In genomic region chr5:30071677-30072076, GRCm38 (mm10) we compare ENCODE assay signal across 10 mouse cellular contexts. TPM values are rescaled to one million over a fixed set of nuclear protein-coding genes. Genes with fewer than 3 reads are reported as not detected.
DNase-seq lines count a peak whose midpoint lies in the region; ATAC-seq and TF ChIP-seq lines count a peak whose summit lies in the region.
"Had no signal": no experiment of that assay in that cellular context is flagged by ENCODE, and none has a peak within 500 bp of the region (broad histone marks: within the 10 kb centered on the region; RNA-seq: fewer than 3 reads in every experiment).

No protein-coding gene starts in this region.

- H3K4me3 ChIP-seq in hindbrain, embryonic 12.5 days = no peak overlapping the region
- H3K4me3 ChIP-seq in hindbrain, embryonic 14.5 days (replicated peaks; ENCODE audit: low read length) = no peak overlapping the region
- H3K4me3 ChIP-seq in G1E (ENCODE audit: low read depth, low read length) = peak overlapping the region; percentile 98
- peak overlapping the region; percentile 89 for H3K4me3 ChIP-seq in forebrain, embryonic 13.5 days
- peak overlapping the region; percentile 91 for H3K4me3 ChIP-seq in liver, embryonic 16.5 days (ENCODE audit: low read depth, low read length)

- no peak overlapping the region for H3K27ac ChIP-seq in hindbrain, embryonic 12.5 days
- no peak overlapping the region for H3K27ac ChIP-seq in hindbrain, embryonic 14.5 days
- no peak overlapping the region for H3K27ac ChIP-seq in forebrain, embryonic 13.5 days
- no peak overlapping the region for H3K27ac ChIP-seq in liver, embryonic 16.5 days (ENCODE audit: low read length)

- WGBS in hindbrain, embryonic 12.5 days = 76% methylated on average over 6 of the region's 6 CpGs
- 84% methylated on average over 6 of the region's 6 CpGs for WGBS in hindbrain, embryonic 14.5 days
- whole genome bisulfite sequencing in forebrain, embryonic 13.5 days = 77% methylated on average over 6 of the region's 6 CpGs
- WGBS in liver, embryonic 16.5 days (ENCODE audit: insufficient replicate concordance) = 60% methylated on average over 6 of the region's 6 CpGs

- intact Hi-C loops in gastrocnemius, postnatal 36 days (cut with DNase I) = no loop called here

- H3K9ac ChIP-seq in hindbrain, embryonic 12.5 days = 0 out of 2 replicates have a peak overlapping the region, but pooled peaks have one; percentile 23
- H3K9ac ChIP-seq in hindbrain, embryonic 14.5 days = no peak overlapping the region
- H3K9ac ChIP-seq in forebrain, embryonic 13.5 days = peak overlapping the region; percentile 90
- peak overlapping the region; percentile 89 for H3K9ac ChIP-seq in liver, embryonic 16.5 days (ENCODE audit: low read depth, low read length)

- peaks cover 35% of the 10 kb centered on the region for H3K36me3 ChIP-seq in hindbrain, embryonic 12.5 days
- H3K36me3 ChIP-seq in hindbrain, embryonic 14.5 days (replicated peaks; ENCODE audit: control insufficient read depth, insufficient read depth) = peaks cover 42% of the 10 kb centered on the region
- H3K36me3 ChIP-seq in G1E (replicated peaks) = peaks cover 52% of the 10 kb centered on the region
- peaks cover 43% of the 10 kb centered on the region for H3K36me3 ChIP-seq in forebrain, embryonic 13.5 days (ENCODE audit: poor library complexity, severe bottlenecking)
- H3K36me3 ChIP-seq in liver, embryonic 16.5 days (ENCODE audit: control insufficient read depth, insufficient read depth) = peaks cover 39% of the 10 kb centered on the region

- no peak for TF ChIP-seq CTCF in G1E (IDR thresholded peaks at IDR 0.05; ENCODE audit: low read depth, low read length)

- H3K9me3 ChIP-seq in hindbrain, embryonic 12.5 days (replicated peaks) = no peaks in the 10 kb centered on the region
- H3K9me3 ChIP-seq in hindbrain, embryonic 14.5 days (ENCODE audit: control insufficient read depth, low read length) = no peaks in the 10 kb centered on the region
- H3K9me3 ChIP-seq in G1E (replicated peaks) = no peaks in the 10 kb centered on the region
- H3K9me3 ChIP-seq in forebrain, embryonic 13.5 days (replicated peaks) = no peaks in the 10 kb centered on the region
- H3K9me3 ChIP-seq in liver, embryonic 16.5 days (replicated peaks; ENCODE audit: control insufficient read depth, low read length) = no peaks in the 10 kb centered on the region

- H3K27me3 ChIP-seq in hindbrain, embryonic 12.5 days = no peaks in the 10 kb centered on the region
- H3K27me3 ChIP-seq in hindbrain, embryonic 14.5 days (ENCODE audit: control insufficient read depth, insufficient read depth, low read length) = no peaks in the 10 kb centered on the region
- no peaks in the 10 kb centered on the region for H3K27me3 ChIP-seq in G1E (ENCODE audit: insufficient read depth, low read length)
- H3K27me3 ChIP-seq in forebrain, embryonic 13.5 days = no peaks in the 10 kb centered on the region
- no peaks in the 10 kb centered on the region for H3K27me3 ChIP-seq in liver, embryonic 16.5 days (ENCODE audit: control insufficient read depth, insufficient read depth, low read depth, low read length)

- H3K4me2 ChIP-seq in hindbrain, embryonic 12.5 days (replicated peaks) = peak overlapping the region; percentile 70
- no peak overlapping the region for H3K4me2 ChIP-seq in hindbrain, embryonic 14.5 days (replicated peaks)
- H3K4me2 ChIP-seq in forebrain, embryonic 13.5 days = peak overlapping the region; percentile 86
- peak overlapping the region; percentile 72 for H3K4me2 ChIP-seq in liver, embryonic 16.5 days (ENCODE audit: low read depth, low read length)

- ATAC-seq in hindbrain, embryonic 12.5 days (ENCODE audit: low FRiP score) = no peak
- no peak for ATAC-seq in hindbrain, embryonic 14.5 days (ENCODE audit: low FRiP score)
- no peak for ATAC-seq in G1E (ENCODE audit: extremely low read depth, insufficient number of reproducible peaks, low FRiP score, poor library complexity, severe bottlenecking)
- no peak for ATAC-seq in forebrain, embryonic 13.5 days
- no peak for ATAC-seq in liver, embryonic 16.5 days (ENCODE audit: low read depth)

- DNase-seq in hindbrain, embryonic 14.5 days (ENCODE audit: low spot score) = no peak
- DNase-seq in G1E (ENCODE audit: low spot score) = no peak
- DNase-seq in c-Kit-positive CD71-positive TER-119-positive erythroid progenitor cells, embryonic 14.5 days (ENCODE audit: low spot score) = no peak
- no peak for DNase-seq in embryo, embryonic 10.5 days (ENCODE audit: low spot score)
- DNase-seq in gastrocnemius, postnatal 36 days = no peak

- H3K4me1 ChIP-seq in hindbrain, embryonic 12.5 days = peaks cover 12% of the 10 kb centered on the region
- H3K4me1 ChIP-seq in hindbrain, embryonic 14.5 days (replicated peaks; ENCODE audit: control insufficient read depth, insufficient read depth, low read length) = peaks cover 6% of the 10 kb centered on the region; the same call in 1 of the 2 replicates
- H3K4me1 ChIP-seq in G1E (ENCODE audit: insufficient read depth, low read depth, low read length) = peaks cover 29% of the 10 kb centered on the region
- H3K4me1 ChIP-seq in forebrain, embryonic 13.5 days = peaks cover 14% of the 10 kb centered on the region
- peaks cover 7% of the 10 kb centered on the region for H3K4me1 ChIP-seq in liver, embryonic 16.5 days (ENCODE audit: control insufficient read depth, low read depth, low read length)

RNA-seq across cellular contexts. Expression of gene Tyms, which starts 1.7 kb away (rescaled TPM):
- 146 and 164 TPM in 2 replicates for polyA plus RNA-seq in hindbrain, embryonic 12.5 days (2016; fragmentation: Nextera tagmentation; extraction: Ambion mirVana)
- polyA plus RNA-seq in hindbrain, embryonic 14.5 days (2014; fragmentation: Nextera tagmentation; extraction: Ambion mirVana) = 45.1 and 46.9 TPM in 2 replicates
- 98.4 and 101 TPM in 2 replicates for total RNA-seq in G1E (2014; fragmentation: Nextera tagmentation)
- 178 and 204 TPM in 2 replicates for total RNA-seq in G1E (2017)
- polyA plus RNA-seq in G1E (2012) = 23.0 and 31.9 TPM in 2 replicates
- polyA plus RNA-seq in forebrain, embryonic 13.5 days (2015; fragmentation: Nextera tagmentation; extraction: Ambion mirVana) = 213 and 233 TPM in 2 replicates
- polyA plus RNA-seq in liver, embryonic 16.5 days (2015; fragmentation: Nextera tagmentation; extraction: Ambion mirVana) = 174 and 200 TPM in 2 replicates
- total RNA-seq in gastrocnemius, postnatal 36 days (2021) = 1 to 10 TPM; 1.5 to 1.9 TPM

RNA-seq across cellular contexts. Expression of gene Garem2, which starts 33.3 kb away (rescaled TPM):
- polyA plus RNA-seq in hindbrain, embryonic 12.5 days (2016; fragmentation: Nextera tagmentation; extraction: Ambion mirVana) = 30.3 and 31.7 TPM in 2 replicates
- 13.4 TPM in 2 replicates for polyA plus RNA-seq in hindbrain, embryonic 14.5 days (2014; fragmentation: Nextera tagmentation; extraction: Ambion mirVana)
- total RNA-seq in G1E (2014; fragmentation: Nextera tagmentation) (not detected in 2 replicates), G1E (2017) (under 0.01 and 0.06 TPM in 2 replicates)
- polyA plus RNA-seq in G1E (2012) = not detected in 2 replicates
- polyA plus RNA-seq in forebrain, embryonic 13.5 days (2015; fragmentation: Nextera tagmentation; extraction: Ambion mirVana) = 14.4 and 14.8 TPM in 2 replicates
- polyA plus RNA-seq in liver, embryonic 16.5 days (2015; fragmentation: Nextera tagmentation; extraction: Ambion mirVana) = 0.02 TPM in 1 of 2 replicates, not detected in the other
- not detected for total RNA-seq in gastrocnemius, postnatal 36 days (2021)
- total RNA-seq: monocyte, adult 5-6 weeks had no signal

RNA-seq across cellular contexts. Expression of gene 3110082J24Rik, which starts 34.2 kb away (rescaled TPM):
- 4.7 and 6.8 TPM in 2 replicates for polyA plus RNA-seq in hindbrain, embryonic 12.5 days (2016; fragmentation: Nextera tagmentation; extraction: Ambion mirVana)
- 3.3 and 5.2 TPM in 2 replicates for polyA plus RNA-seq in hindbrain, embryonic 14.5 days (2014; fragmentation: Nextera tagmentation; extraction: Ambion mirVana)
- total RNA-seq in G1E (2014; fragmentation: Nextera tagmentation) = not detected in 2 replicates
- not detected in 2 replicates for total RNA-seq in G1E (2017)
- polyA plus RNA-seq in G1E (2012) = not detected in 2 replicates
- 6.3 and 9.1 TPM in 2 replicates for polyA plus RNA-seq in forebrain, embryonic 13.5 days (2015; fragmentation: Nextera tagmentation; extraction: Ambion mirVana)
- not detected in 2 replicates for polyA plus RNA-seq in liver, embryonic 16.5 days (2015; fragmentation: Nextera tagmentation; extraction: Ambion mirVana)
- not detected for total RNA-seq in gastrocnemius, postnatal 36 days (2021)
- total RNA-seq: monocyte, adult 5-6 weeks had no signal

RNA-seq across cellular contexts. Expression of gene Il6, which starts 58.8 kb away (rescaled TPM):
- not detected in 2 replicates for polyA plus RNA-seq in hindbrain, embryonic 12.5 days (2016; fragmentation: Nextera tagmentation; extraction: Ambion mirVana)
- polyA plus RNA-seq in hindbrain, embryonic 14.5 days (2014; fragmentation: Nextera tagmentation; extraction: Ambion mirVana) = 0.20 TPM in 1 of 2 replicates, not detected in the other
- not detected in 2 replicates for total RNA-seq in G1E (2014; fragmentation: Nextera tagmentation)
- 0.16 TPM in 1 of 2 replicates, not detected in the other for total RNA-seq in G1E (2017)
- not detected in 2 replicates for polyA plus RNA-seq in G1E (2012)
- polyA plus RNA-seq in forebrain, embryonic 13.5 days (2015; fragmentation: Nextera tagmentation; extraction: Ambion mirVana) = not detected in 2 replicates
- polyA plus RNA-seq in liver, embryonic 16.5 days (2015; fragmentation: Nextera tagmentation; extraction: Ambion mirVana) = 0.37 and 0.41 TPM in 2 replicates
- total RNA-seq in gastrocnemius, postnatal 36 days (2021) = not detected
- total RNA-seq: layer of hippocampus, adult 18-20 months had no signal

Comparison
In these comparisons a context has a peak if more than half of its experiments do, and no peak if none do; other contexts are left out.
1. H3K4me3 ChIP-seq: peak in G1E (single experiment), forebrain, embryonic 13.5 days (single experiment) and liver, embryonic 16.5 days (single experiment); none in hindbrain, embryonic 12.5 days (single experiment) and hindbrain, embryonic 14.5 days (single experiment).
2. RNA of gene Garem2, which starts 33.3 kb away (polyA plus RNA-seq): 30.3 to 31.7 TPM in hindbrain, embryonic 12.5 days, 14.4 to 14.8 TPM in forebrain, embryonic 13.5 days and 13.4 TPM in hindbrain, embryonic 14.5 days; 0.02 TPM in liver, embryonic 16.5 days and not detected in G1E; every median in the first group is over 10 times any median in the second.